Mouse (Mus musculus) lung, adult 18-20 months (tissue): Measurements from ENCODE around the gene Bcl6.

Experiments used
- DNase-seq, 2 experiments: peaks; one replicate each; pipeline ENCODE4 v3.0.0; 2022; ENCODE audit warnings: mixed read lengths in 2 of 2

The Bcl6 gene

GRCm38 (mm10) chr16:23972901-23973300, 15.8 kb downstream of the Bcl6 start:
- no peak for DNase-seq

GRCm38 (mm10) chr16:23972126-23972740, 16.4 kb downstream of the Bcl6 start:
- no peak for DNase-seq

GRCm38 (mm10) chr16:23969919-23970318, 18.7 kb downstream of the Bcl6 start:
- no peak for DNase-seq

DNA sequence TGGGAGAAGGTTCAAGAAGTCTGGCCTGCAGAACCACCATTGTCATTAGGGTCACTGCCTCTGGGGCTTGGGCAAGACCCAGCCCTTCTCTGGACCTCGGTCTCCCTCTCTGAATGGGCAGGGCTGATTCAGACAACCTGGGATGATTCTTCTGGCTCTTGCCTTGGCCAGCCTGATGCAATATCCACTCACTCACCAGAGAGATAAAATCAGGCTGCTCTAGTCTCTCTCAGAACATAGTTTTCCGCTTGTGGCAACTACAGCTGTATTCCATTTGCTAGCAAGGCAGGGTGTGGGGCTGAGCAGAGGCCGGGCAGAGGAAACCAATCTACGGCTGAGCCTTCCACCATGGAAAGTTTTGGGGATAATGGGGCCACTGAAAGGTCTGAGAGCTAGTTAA, 19.8 kb downstream of the Bcl6 start:
- DNase-seq, result no peak

DNA sequence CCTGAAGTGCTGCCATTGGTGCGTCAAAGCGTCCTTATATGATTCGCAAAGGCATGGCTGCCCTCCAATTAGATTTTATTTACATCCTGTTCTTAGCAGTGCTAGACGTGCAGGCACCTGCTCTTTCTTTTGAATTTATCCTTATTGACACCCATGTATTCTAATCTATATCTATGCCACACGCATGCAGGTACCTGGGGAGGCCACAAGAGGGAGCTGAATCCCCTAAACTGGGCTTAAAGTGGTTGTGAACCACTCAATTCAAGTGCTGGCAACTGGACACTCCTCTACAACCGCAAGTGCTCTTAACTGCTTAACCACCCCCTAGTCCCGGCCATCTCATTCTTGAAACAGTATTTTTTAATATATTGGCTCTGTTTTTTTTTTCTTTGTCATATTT, 21.4 kb downstream of the Bcl6 start:
- peak; percentile 47 to 62 for DNase-seq

DNA sequence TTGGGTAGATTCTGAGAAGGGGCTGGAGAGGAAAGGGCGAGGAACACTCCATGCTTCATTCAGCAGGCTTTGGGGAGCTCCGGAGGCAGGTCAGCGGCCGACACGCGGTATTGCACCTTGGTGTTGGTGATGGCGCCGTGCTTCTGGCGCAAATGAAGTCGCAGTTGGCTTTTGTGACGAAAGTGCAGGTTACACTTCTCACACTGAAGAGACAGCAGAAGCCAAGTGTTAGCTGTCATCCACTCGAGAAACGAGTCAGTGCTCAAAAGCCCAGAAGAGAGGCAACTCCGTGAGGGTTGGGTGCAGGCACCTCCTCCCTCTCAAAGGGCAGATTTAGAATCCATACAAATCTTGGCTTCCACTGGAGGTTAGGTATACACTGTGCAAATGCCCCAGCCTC, 22.6 kb downstream of the Bcl6 start:
- DNase-seq, result no peak

DNA sequence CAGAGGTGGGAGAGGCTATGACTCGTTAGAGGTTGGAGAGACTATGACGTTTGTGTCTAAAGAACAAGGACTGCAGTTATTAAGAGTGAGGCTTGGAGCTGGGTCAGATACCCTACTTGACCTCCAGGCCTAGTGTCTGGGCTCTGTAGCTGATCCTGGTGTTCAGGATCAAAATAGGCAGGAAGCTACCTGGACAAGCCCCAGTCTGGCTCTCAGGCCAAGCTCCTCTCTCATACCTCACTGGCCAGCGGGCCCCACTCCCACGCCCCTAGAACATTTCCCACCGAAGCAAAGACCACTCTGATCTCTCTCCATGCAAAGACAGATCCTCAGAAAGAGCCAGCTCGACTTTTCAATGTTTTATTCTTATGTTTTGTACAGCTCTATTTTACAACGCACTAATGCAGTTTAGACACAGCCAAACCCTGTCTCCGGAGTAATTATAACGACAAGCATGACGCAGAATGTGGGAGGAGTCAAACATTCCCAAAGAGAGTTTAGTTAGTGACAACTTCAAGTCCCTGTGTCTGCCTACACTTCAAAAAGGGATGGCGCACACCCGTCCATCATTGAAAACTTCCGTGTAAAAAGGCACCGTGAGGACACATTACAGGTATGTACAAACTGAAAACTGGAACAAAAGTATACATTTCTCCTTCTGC, 23.8 kb downstream of the Bcl6 start:
- no peak for DNase-seq

DNA sequence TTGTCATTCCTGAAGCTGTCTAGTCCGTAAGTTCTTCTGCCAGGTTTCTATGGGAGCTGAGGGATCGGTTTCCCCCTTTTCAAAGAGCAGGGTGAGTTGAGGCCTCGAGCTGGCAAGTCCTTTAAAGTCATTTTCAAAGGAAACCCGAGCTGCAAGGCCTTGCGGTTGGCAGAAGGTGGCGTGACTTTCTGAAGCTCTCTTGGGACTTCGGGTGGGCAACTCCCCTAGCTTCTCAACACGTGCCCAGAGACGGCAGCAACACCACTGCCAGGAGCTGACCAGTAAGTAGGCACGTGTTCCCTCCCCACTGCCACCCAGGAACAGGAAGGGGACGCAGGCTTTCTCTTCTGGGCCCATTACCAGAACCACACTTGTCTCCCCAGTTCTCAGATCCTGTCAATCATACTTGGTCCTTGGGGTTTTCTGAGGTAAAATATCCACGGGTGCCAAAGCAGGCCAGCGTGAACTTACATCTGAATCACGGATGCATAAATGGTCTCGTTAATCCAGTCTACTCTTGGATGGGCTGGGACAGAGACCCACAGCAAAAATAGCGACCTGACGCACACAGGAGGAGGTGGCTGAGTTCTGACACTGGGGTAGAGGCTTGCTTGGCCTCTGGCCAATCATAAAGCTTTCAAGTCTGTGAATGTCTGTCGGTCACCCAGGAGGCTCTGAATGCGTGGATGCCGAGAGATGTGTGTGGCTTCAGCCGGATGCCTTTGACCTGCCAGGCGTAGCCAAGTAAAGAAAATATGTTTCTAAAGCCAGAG, 24.6 kb downstream of the Bcl6 start:
- no peak for DNase-seq

DNA sequence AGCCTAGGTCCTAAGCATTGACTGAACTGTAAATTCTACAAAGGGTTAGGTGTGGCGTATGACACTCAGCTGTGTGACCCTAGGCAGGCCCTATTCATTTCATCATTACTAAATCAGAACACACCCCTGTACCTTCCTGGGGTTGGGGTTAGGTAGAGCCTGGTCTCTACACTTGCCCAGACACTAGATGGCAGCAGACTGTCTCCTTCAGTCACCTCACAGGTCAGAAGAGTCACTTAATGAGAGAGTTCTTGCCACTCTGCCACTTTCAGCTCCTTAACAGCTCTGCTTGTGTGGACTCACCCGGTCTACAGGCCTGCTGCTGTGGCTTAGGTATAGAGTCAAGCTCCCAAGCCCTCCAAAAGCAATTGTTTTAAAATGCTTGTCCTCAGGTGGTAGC, 26.3 kb downstream of the Bcl6 start:
- peak; percentile 58 to 69 for DNase-seq

GRCm38 (mm10) chr16:23958938-23959337, 29.7 kb downstream of the Bcl6 start:
- no peak for DNase-seq

- no peak for DNase-seq
Observed at GRCm38 (mm10) chr16:23953959-23954260, 34.7 kb downstream of the Bcl6 start.

DNA sequence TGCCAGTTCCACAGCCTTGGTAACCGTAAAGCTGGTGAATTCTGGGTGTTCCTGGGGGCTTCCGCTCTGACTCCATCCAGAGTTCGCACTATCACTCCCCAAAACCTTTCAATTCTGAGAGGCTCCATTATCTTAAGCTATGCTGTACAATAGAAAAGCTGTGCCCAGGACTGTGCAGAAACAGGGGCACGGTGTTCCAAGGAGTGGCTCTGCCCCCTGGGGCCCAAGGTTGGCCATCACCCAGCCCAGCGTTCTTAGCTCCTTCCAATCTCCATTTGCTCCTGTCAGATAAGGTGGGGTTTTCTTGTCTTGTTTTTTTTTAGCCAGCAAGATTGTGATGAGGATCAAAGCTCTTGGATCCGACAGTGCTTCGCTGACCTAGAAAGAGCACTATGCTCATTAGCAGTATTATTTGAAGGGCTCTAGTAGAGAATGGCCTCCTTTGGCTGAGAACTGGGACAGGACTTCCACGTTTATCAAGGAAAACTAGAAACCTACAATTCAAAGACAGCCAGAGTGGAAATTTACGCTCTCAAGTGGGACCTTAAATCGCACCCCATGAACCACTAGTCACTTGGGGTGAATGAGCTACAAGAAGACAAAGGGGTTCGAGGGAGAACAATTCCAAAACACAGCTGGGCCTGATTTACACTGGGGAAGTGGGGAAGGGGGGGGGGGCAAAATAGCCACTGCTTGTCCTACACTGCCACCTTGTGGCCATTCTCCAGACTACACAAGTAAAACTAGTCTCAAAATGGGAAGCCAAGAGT, 35.3 kb downstream of the Bcl6 start:
- DNase-seq, result no peak

DNA sequence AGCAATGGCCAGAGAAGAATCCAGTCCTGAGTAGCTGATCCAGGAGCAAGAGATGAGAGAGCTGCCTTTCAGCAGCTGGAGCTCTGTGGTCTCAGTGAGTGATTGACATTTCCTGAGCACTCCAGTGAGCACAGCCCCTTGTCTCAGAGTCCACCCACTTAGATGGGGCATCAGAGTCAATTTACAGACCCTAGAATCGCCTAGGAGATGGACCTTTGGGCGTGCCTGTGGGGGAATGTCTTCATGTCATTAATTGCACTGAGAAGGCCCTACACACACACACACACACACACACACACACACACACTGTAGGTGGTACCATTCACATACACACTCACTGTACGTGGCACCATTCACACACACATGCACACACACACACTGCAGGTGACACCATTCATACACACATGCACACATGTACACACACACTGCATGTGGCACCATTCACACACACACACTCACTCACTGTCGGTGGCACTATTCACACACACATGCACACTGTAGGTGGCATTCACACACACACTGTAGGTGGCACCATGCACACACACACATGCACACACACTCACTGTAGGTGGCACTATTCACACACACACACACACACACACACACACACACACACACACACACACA, 36.4 kb downstream of the Bcl6 start:
- DNase-seq, result no peak

DNA sequence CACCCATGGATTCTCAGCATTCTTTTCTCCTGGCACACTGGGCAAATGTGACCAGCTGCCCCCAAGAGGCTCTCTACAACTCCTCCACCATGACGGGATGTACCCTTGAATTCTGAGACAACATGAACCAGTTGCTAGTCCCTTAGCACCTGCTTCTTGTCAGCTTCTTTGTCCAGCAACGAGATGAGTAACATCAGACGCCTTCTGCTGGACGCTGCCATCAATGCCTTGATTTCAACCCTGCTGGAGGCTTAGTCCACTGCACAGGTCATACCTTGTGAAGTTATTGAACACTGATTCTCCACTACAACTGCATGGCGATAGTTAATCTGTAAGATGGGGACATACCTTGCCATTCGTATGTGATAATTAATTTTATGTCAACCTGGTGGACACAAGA, 41.0 kb downstream of the Bcl6 start:
- DNase-seq, result no peak

GRCm38 (mm10) chr16:23944801-23945200, 43.9 kb downstream of the Bcl6 start:
- no peak for DNase-seq

DNA sequence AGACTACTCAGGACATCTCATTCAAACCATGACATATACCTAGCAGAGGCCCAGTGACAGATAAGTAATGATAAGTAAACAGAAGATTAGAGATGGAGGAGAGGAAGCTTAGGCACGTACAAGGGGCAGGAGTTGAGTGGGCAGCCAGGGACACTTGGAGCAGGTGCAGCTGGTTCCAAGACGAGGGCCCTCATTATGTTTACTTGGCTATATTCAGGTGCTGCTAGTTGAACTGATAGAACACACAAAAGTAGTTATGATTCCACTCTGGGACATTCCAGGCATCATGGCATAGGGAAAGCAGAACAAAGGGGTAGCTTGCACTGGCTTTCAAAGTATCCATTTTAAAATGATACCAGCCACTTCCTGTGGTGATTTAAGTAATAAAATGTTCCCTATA, 54.3 kb downstream of the Bcl6 start:
- no peak for DNase-seq

GRCm38 (mm10) chr16:23932294-23932693, 56.4 kb downstream of the Bcl6 start, which contains the start of gene Rtp2:
Rtp2 (minus strand) TSS chr16:23932394.
- DNase-seq, result no peak

DNA sequence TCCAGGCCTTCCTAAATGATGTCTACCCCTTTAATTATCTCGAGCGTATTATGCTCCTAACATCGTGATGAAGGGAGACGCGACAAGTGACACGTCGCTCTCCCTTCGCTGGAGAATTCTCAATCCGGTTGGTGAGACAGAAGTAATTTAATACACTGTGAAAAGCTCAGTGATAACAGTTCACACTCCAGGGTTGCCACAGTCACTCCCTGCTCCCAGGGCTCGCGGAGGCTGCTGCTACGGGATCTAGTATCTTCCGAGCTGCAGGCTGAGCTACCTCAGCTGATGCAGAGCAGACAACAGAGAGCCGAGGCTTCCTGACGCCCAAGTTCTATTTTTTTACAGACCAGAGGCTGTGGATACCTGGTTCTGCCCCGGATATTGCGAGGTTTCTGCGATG, 57.4 kb downstream of the Bcl6 start:
- no peak for DNase-seq

GRCm38 (mm10) chr16:23930426-23931073, 58.1 kb downstream of the Bcl6 start:
- DNase-seq, result no peak

GRCm38 (mm10) chr16:23927301-23928114, 61.1 kb downstream of the Bcl6 start:
- DNase-seq, result peak in 1 of 2 experiments; percentile 11

- DNase-seq, result no peak
Observed at GRCm38 (mm10) chr16:23922906-23923305, 65.7 kb downstream of the Bcl6 start.

DNA sequence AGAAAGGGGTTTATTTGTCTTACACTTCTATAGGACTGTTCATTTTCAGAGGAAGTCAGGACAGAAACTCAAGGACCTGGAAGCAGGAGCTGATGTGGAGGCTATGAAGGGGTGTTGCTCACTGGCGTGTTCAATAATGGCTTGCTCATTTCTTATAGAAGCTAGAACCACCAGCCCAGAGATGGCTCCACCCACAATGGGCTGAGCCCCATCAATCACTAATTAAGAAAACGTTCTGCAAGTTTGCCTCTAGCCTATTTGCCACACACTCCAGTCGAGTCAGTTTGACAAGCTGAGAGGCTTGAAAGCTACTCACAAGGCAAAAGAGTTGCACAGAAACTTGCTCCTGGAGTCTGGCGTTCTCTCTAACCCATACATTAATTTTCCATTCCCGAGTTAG, 67.0 kb downstream of the Bcl6 start:
- DNase-seq, result no peak
